Mouse (Mus musculus) thymus, postnatal 14 days (tissue): ENCODE data around the gene Serpini2.
A peak's percentile ranks its signal among the peaks of the same experiment; 100 is the strongest.
"Not testable (repeated sequence)": the region's sequence is repeated elsewhere in the genome, so short reads cannot be mapped to it uniquely, and the experiment has no call there.

Source experiments
- DNase-seq: peaks from one replicate; pipeline ENCODE4 v3.0.0; 2021

The Serpini2 gene

DNA sequence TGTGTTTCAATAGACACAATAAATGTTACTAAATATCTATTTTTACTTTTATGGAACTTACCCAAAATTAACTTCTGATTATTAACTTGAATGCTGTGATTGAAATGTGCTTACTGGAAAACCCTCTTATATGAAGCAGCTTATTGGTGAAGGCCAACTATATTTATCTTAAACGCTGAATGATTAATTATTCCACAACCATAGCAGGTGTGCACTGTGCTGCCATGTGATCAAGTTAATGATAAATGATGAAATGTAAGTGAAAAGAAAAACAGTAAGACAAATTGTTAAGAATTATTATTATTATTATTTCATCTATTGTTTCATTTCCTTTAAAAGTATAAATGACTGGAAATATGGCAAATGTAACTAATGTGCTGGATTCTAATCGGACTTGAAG lies at the start of gene Serpini2:
Gene Serpini2, minus strand, starts transcription at position 101 of the 400 bp plus-strand sequence.
- no peak for DNase-seq

DNA sequence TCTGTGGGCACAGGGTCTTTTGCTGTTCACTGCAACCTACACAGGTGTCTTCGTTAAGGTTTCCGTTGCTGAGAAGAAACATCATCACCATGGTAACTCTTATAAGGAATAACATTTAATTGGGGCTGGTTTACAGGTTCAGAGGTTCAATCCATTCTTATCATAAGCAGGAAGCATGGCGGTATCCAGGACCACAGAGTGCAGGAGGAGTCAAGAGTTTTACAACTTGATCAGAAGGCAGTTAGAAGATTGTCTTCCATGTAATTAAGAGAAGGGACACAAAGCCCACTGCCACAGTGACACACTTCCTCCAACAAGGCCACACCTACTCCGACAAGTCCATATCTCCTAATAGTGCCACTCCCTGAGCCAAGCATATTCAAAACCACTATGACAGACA lies 39.0 kb upstream of the Serpini2 start:
- no peak for DNase-seq

DNA sequence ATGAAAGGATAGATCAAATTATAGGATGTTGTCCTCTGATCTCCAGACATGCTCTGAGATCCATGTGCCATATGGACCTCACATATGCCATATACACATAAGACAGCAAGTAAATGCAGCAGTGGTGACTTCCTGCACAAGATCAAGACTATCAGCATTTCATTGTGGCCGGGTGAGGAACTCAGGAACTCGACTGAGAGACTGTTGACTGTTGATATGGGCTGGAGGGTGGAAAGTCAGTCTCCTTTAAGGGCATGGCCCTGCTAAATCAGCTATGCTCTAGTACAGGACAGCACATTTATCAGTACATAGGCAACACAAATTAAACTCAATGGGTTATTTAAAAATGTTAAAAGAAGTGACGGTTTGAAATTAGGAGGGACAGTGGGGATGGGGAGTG lies 38.4 kb upstream of the Serpini2 start:
- no peak for DNase-seq

DNA sequence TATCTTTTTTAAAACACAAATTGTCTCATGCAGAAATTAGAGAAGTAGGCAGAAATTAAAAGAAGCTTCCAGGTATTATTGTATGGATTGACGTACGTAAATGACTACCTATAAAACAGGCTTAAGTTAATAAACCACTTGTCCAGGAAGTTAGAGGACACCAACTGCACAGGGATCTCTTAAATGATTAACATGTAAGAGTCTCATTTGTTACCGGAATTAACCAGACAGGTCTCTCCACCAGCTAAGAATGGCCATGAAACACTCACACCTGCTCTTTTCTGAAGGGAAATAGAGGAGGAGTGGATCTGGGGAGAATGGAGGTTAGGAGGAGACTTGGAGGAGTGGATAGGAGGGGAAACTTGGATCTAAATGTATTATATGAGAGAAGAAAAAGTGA lies 35.7 kb upstream of the Serpini2 start:
- DNase-seq = no peak

DNA sequence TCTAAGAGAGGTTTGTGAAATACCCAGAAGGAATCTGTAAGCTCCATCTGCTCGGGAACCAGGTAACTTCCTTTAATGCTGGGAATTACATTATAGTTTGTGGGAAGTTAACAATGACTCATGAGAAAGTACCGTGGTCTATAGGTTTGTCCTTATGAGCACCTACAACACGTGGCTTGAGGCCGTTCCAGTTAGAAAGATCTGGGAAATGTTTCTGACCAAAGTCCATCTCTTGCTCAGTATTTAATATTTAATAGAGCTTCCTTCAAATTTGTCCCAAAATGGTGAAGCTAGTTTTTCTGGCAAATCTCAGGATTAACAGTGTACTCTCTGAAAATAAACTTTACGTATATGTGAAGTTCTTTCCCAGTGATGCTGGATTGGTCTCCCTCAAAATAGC lies 34.7 kb upstream of the Serpini2 start:
- no peak for DNase-seq

DNA sequence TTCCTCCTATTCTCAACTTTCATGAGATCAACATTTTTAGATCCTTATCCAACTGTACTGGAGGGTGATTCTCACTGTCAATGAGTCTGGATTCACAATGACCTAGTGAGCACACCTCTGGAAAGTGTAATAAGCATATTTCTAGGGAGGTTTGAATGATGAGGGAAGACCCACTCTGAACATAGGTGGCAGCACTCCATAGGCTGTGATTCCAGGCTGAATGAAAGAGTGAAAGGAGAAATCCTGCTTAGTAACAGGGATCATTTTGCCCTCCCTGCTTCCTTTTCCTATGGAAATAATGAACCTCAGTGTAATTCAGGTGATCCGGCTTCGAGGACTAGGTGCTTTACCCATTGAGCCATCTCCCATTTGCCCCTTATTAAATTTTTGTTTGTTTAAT lies 31.2 kb upstream of the Serpini2 start:
- no peak for DNase-seq

GRCm38 (mm10) chr3:75299464-75299863 lies 29.6 kb upstream of the Serpini2 start:
- DNase-seq = not testable (repeated sequence)

GRCm38 (mm10) chr3:75297758-75298111 lies 27.9 kb upstream of the Serpini2 start:
- DNase-seq = no peak

DNA sequence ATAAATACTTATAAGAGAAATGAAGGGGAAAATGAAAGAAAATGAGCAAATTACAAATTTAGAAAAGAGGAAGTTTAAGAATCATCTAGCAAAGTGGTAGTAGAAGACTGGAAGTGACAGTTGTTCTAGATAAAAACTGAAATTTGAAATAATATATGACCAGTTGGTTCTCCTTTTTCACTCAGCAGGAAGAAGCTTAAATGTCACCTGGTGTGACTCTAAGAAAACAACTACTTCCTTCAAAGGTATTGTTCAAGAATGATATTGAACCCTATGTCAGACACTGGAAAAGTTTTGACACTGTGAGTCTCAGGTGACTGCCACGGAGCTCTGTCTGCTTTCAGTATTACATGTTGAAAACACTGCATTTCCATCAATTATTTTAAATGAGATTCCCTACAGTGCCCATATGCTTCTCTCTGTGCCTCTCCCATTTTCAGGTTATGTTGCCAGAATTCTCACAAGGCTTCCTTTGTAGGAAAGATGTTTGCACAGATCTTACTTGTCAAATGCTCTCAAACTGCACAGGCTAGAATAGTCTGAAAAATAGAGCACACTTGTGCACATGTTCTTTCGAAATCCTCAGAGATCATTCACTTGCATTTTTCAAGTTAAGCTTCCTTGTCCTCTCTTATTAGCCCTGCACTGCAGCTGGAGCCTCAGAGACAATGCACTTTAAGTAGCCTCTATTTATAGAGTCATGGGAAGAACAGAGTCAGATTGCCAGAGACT lies 27.3 kb upstream of the Serpini2 start:
- DNase-seq = no peak

- DNase-seq = no peak
Observed at GRCm38 (mm10) chr3:75293243-75293642, 23.4 kb upstream of the Serpini2 start.

DNA sequence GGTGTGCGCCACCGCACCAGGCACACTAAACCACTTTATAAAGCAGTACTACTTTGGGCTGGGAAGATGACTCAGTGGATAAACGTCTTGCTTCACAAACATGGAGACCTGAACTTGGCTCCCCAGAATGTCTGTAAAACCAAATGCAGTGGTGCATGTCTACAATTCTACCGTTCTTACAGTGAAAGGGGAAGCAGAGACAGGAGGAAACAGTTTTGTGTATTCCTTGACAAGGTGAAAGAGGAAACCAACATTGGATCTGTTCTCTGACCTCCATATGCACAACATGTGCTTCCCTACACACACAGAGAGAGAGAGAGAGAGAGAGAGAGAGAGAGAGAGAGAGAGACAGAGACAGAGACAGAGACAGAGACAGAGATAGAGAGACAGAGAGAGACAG lies 7.6 kb upstream of the Serpini2 start:
- no peak for DNase-seq

DNA sequence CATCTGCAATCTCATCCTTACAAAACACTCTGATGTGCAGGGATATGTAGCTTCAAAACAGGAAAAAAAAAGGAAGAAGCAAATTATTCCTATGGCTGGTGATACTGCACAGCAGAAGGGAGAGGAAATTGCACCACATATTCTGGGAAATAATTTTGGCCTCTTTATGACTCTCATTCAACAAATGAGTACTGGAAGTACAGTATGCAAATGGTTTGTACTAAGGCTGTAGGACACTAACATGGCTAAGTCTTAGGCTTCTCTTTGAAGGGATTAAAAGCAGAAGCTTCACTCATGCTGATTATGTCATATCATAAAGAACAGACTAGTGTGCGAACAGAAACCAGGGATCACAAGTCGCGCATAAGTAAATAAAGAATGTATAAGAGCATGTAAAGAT lies 6.6 kb upstream of the Serpini2 start:
- no peak for DNase-seq

DNA sequence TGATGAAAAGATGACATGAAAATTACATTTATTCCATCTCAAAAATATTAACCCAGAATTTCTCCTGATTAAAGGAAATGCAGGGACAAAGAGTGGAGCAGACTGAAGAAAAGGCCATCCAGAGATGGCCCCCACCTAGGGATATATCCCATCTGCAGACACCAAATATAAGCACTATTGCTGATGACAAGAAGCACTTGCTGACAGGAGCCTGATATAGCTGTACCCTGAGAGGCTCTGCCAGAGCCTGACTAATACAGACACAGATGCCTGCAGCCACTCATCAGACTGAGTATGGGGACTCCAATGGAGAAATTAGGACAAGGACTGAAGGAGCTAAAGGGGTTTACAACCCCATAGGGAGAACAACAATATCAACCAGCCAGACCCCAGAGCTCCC lies 5.2 kb upstream of the Serpini2 start:
- no peak for DNase-seq

- no peak for DNase-seq
Observed at GRCm38 (mm10) chr3:75259356-75259755, 10.5 kb downstream of the Serpini2 start.

- DNase-seq = no peak
Observed at GRCm38 (mm10) chr3:75219694-75220093, 50.2 kb downstream of the Serpini2 start.

DNA sequence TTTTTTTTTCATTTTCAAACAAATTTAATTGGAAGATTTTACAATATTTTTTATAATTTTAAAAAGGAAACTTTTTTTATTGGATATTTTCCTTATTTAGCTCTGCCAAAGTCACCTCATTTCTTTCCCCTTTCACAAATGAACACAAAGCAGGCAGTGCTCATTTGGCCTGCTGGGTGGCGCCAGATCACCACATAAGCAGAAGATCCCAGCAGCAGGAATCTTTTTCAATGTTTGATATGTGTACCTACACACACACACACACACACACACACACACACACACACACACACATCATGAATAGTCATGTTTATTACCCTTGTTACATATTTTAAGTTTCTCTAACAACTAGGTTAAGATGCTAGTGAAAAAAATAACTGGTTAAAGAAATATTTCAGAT lies 50.7 kb downstream of the Serpini2 start:
- peak; percentile 58 for DNase-seq

DNA sequence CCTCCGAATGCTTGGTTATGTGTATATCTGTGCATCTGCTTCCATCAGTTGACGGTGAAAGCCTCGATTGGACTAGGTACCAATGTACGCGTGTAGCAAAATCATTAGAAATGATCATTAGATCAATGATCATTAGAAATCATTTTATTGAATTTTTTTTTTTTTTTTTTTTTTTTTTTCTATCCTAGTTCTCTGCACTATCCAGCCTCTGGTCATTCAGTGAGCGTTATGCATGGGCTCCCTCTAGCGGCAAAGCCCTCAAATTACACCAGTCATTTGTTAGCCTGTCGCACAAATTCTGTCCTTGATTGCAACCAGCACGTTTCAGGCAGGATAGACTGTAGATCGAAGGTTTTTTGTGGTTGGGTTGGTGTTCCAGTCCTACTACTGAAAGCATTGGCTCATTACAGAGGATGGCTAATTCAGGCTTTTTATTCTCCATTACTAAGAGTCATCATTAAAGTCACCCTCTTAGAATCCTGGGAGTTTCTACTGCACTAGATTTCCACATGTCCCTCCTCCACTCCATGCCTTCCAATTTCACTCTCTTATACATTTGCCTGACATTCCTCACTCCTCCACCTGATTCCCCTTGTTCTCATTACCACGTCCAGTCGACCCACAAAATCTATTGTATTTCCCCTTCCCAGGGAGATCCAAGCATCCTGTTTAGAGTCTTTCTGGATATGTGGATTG lies 66.9 kb downstream of the Serpini2 start:
- peak; percentile 57 for DNase-seq
